Mouse (Mus musculus) megakaryocyte, embryonic 14.5 days (primary cell): ENCODE data around the gene Auts2.

Experiments used
- FLI1 ChIP-seq: IDR thresholded peaks from 2 replicates; pipeline ENCODE4 v1.6.1; 2012; ENCODE audit warnings: low read length, inconsistent platforms, mixed read lengths
- GATA1 ChIP-seq: IDR thresholded peaks from 3 replicates; pipeline ENCODE4 v1.6.1; 2012; ENCODE audit warnings: mixed read lengths, low read length, inconsistent platforms, borderline replicate concordance

DNA sequence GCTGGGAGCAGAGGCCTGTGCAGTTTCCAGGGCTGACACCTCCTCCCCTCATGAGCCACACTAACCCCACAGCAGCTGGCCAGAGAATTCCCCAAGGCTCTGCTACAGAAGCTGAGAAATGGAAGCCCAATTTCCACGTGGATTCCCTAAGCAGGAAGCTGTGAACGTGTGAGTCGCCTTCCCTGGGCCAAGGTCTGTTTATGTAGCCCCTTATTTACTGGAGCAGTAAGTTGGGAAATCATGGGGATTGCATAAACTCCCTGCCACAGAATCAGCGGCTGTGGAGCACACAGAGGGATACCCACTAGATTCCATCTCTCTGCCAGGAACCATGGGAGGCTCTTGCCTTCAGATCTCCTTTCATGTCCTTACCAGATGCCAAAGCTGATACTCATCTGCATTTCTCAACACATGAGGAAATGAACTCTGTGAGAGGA is 895.4 kb downstream of the Auts2 start:
- TF ChIP-seq GATA1 (no peak), FLI1 (no peak)
